Comparison of ENCODE assay signal across 9 mouse cellular contexts in genomic region chr4:34701528-34701927, GRCm38 (mm10). TPM values are rescaled to one million over a fixed set of nuclear protein-coding genes. Genes with fewer than 3 reads are reported as not detected.
DNase-seq lines count a peak whose midpoint lies in the region; ATAC-seq and TF ChIP-seq lines count a peak whose summit lies in the region.
"Had no signal": no experiment of that assay in that cellular context is flagged by ENCODE, and none has a peak within 500 bp of the region (broad histone marks: within the 10 kb centered on the region; RNA-seq: fewer than 3 reads in every experiment).

No protein-coding gene starts in this region.

- no peak for ATAC-seq in erythroid progenitor cell, adult 5-6 weeks (replicated peaks; ENCODE audit: low FRiP score, poor library complexity, severe bottlenecking)

- H3K27ac ChIP-seq in layer of hippocampus, adult 2 months = no peak overlapping the region
- H3K27ac ChIP-seq in MEL (ENCODE audit: control insufficient read depth, low read depth, low read length) = no peak overlapping the region
- no peak overlapping the region for H3K27ac ChIP-seq in heart, embryonic 10.5 days

- peak; percentile 72 for TF ChIP-seq CTCF in layer of hippocampus, adult 2 months (conservative IDR thresholded peaks at IDR 0.05)
- peak; percentile 71 to 77 (median 75) for TF ChIP-seq CTCF in MEL (IDR thresholded peaks at IDR 0.05 in 2 of 3, conservative IDR thresholded peaks at IDR 0.05 in 1 of 3; ENCODE audit: control insufficient read depth in 1 of 3, insufficient read depth in 1 of 3, low read depth in 2 of 3, low read length in 3 of 3, poor library complexity in 1 of 3, severe bottlenecking in 1 of 3)
- peak; percentile 74 for TF ChIP-seq CTCF in lung, adult 2 months (IDR thresholded peaks at IDR 0.05; ENCODE audit: insufficient read depth, low read length)

- H3K36me3 ChIP-seq in MEL (ENCODE audit: control insufficient read depth in 1 of 2, insufficient read depth in 2 of 2, low read length in 2 of 2) = no peaks in the 10 kb centered on the region
- H3K36me3 ChIP-seq in heart, embryonic 10.5 days = no peaks in the 10 kb centered on the region

- H3K79me2 ChIP-seq in MEL (ENCODE audit: control insufficient read depth, insufficient read depth, low read length, poor library complexity) = no peaks in the 10 kb centered on the region

- TF ChIP-seq POLR2A in MEL (IDR thresholded peaks at IDR 0.05; ENCODE audit: control insufficient read depth in 1 of 2, insufficient read depth in 1 of 2, low read depth in 1 of 2, low read length in 2 of 2, poor library complexity in 1 of 2) = no peak
- TF ChIP-seq POLR2A in lung, adult 2 months (IDR thresholded peaks at IDR 0.05; ENCODE audit: borderline replicate concordance, extremely low read depth, low read depth, low read length) = no peak

- H3K4me3 ChIP-seq in layer of hippocampus, adult 2 months = no peak overlapping the region
- no peak overlapping the region for H3K4me3 ChIP-seq in MEL (ENCODE audit: control insufficient read depth in 1 of 2, insufficient read depth in 1 of 2, low read depth in 2 of 2, low read length in 2 of 2)
- H3K4me3 ChIP-seq in heart, embryonic 10.5 days = no peak overlapping the region
- H3K4me3 ChIP-seq in lung, adult 2 months (replicated peaks; ENCODE audit: extremely low read depth, low read depth, low read length) = no peak overlapping the region

- no peak for TF ChIP-seq EP300 in MEL (IDR thresholded peaks at IDR 0.05; ENCODE audit: low read depth in 1 of 2, low read length in 2 of 2)

- H3K27me3 ChIP-seq in MEL (ENCODE audit: control insufficient read depth in 1 of 2, insufficient read depth in 2 of 2, low read length in 2 of 2) = peaks cover 0 to 2% of the 10 kb centered on the region in 2 experiments; a peak in 1 of 4 replicates
- H3K27me3 ChIP-seq in heart, embryonic 10.5 days (ENCODE audit: insufficient read depth, poor library complexity, severe bottlenecking) = no peaks in the 10 kb centered on the region

- H3K4me1 ChIP-seq in MEL (ENCODE audit: control insufficient read depth in 1 of 2, insufficient read depth in 2 of 2, low read length in 2 of 2) = no peaks in the 10 kb centered on the region
- no peaks in the 10 kb centered on the region for H3K4me1 ChIP-seq in heart, embryonic 10.5 days
- no peaks in the 10 kb centered on the region for H3K4me1 ChIP-seq in lung, adult 2 months (ENCODE audit: control insufficient read depth, insufficient read depth, low read length)

- TF ChIP-seq RAD21 in MEL (IDR thresholded peaks at IDR 0.05; ENCODE audit: low read depth, low read length) = peak; percentile 39

- H3K9ac ChIP-seq in MEL (ENCODE audit: control insufficient read depth, low read depth, low read length, poor library complexity, severe bottlenecking) = no peak overlapping the region

- 58% methylated on average over 5 of the region's 5 CpGs for WGBS in heart, embryonic 10.5 days
- WGBS in lung, adult 2 months = 32% methylated on average over 5 of the region's 5 CpGs

- no peaks in the 10 kb centered on the region for H3K9me3 ChIP-seq in MEL (replicated peaks; ENCODE audit: insufficient read depth, low read length)
- no peaks in the 10 kb centered on the region for H3K9me3 ChIP-seq in heart, embryonic 10.5 days

- DNase-seq in layer of hippocampus, adult 2 months (ENCODE audit: low spot score in 2 of 2) = peak in 1 of 2 experiments; percentile 25
- no peak for DNase-seq in layer of hippocampus, postnatal 14 days (ENCODE audit: low spot score in 2 of 2)
- peak; percentile 77 for DNase-seq in MEL (ENCODE audit: low read depth, low spot score)
- DNase-seq in cerebellum, adult 9-11 months = peak; percentile 15
- DNase-seq in heart, embryonic 10.5 days (ENCODE audit: low spot score) = peak; percentile 79
- DNase-seq in lung, adult 2 months = peak; percentile 44
- peak; percentile 9 for DNase-seq in skeletal muscle tissue, adult 2 months (ENCODE audit: low read depth, low spot score)

TF ChIP-seq in MEL, 35 proteins besides CTCF, POLR2A, EP300 and RAD21:
- TF ChIP-seq RCOR1 (IDR thresholded peaks at IDR 0.05; ENCODE audit: low read depth, low read length) = no peak
- TF ChIP-seq USF1 (IDR thresholded peaks at IDR 0.05; ENCODE audit: low read depth, low read length) = no peak
- TF ChIP-seq SMC3 (IDR thresholded peaks at IDR 0.05; ENCODE audit: low read depth, low read length) = peak; percentile 73
- TF ChIP-seq MEF2A (IDR thresholded peaks at IDR 0.05; ENCODE audit: extremely low read depth, insufficient replicate concordance, low read depth, low read length, poor library complexity, severe bottlenecking) = no peak
- TF ChIP-seq ZC3H11A (IDR thresholded peaks at IDR 0.05; ENCODE audit: low read depth, low read length) = peak; percentile 11; the same call in 1 of the 2 replicates
- no peak for TF ChIP-seq ELF1 (IDR thresholded peaks at IDR 0.05; ENCODE audit: low read depth, low read length)
- no peak for TF ChIP-seq TBP (IDR thresholded peaks at IDR 0.05; ENCODE audit: low read depth, low read length)
- no peak for TF ChIP-seq HCFC1 (IDR thresholded peaks at IDR 0.05; ENCODE audit: low read depth, low read length)

RNA-seq across cellular contexts. Expression of gene Slc35a1, which starts 14.3 kb away (rescaled TPM):
- 10 to 100 TPM; 18.0 to 21.4 TPM for total RNA-seq in layer of hippocampus, adult 2 months (2021)
- 10 to 100 TPM; 22.4 to 25.0 TPM for total RNA-seq in layer of hippocampus, postnatal 14 days (2021)
- total RNA-seq in MEL (2012; rRNA removed) = 25.8 and 26.0 TPM in 2 replicates
- polyA plus RNA-seq in MEL (2012; ENCODE audit: insufficient read depth in 1 of 2, insufficient read length in 2 of 2, low read depth in 1 of 2, low replicate concordance in 2 of 2, missing spikeins in 1 of 2) = 10 to 100 TPM in 1 of 2 experiments, not detected in 1; 24.3 TPM
- polyA plus RNA-seq in heart, embryonic 10.5 days (2016; fragmentation: Nextera tagmentation; extraction: Ambion mirVana) = 53.0 and 58.0 TPM in 2 replicates
- polyA plus RNA-seq in lung, adult 2 months (2012; rRNA removed) = 8.1 and 11.7 TPM in 2 replicates
- total RNA-seq in erythroid progenitor cell, adult 5-6 weeks (2015; ENCODE audit: low replicate concordance) = 2.9 and 9.2 TPM in 2 replicates
- total RNA-seq in erythroid progenitor cell, adult 5-6 weeks (2017; ENCODE audit: low replicate concordance) = 2.9 and 8.6 TPM in 2 replicates

RNA-seq across cellular contexts. Expression of gene Cfap206, which starts 28.5 kb away (rescaled TPM):
- total RNA-seq in layer of hippocampus, adult 2 months (2021) = 1 to 10 TPM; 1.4 to 1.7 TPM
- total RNA-seq in layer of hippocampus, postnatal 14 days (2021) = 1 to 10 TPM; 2.7 to 3.0 TPM
- total RNA-seq in MEL (2012; rRNA removed) = not detected in 2 replicates
- not detected for polyA plus RNA-seq in MEL (2012; ENCODE audit: insufficient read depth in 1 of 2, insufficient read length in 2 of 2, low read depth in 1 of 2, low replicate concordance in 2 of 2, missing spikeins in 1 of 2)
- polyA plus RNA-seq in heart, embryonic 10.5 days (2016; fragmentation: Nextera tagmentation; extraction: Ambion mirVana) = 0.05 TPM in 1 of 2 replicates, not detected in the other
- 5.7 and 7.1 TPM in 2 replicates for polyA plus RNA-seq in lung, adult 2 months (2012; rRNA removed)
- not detected in 2 replicates for total RNA-seq in erythroid progenitor cell, adult 5-6 weeks (2015; ENCODE audit: low replicate concordance)
- not detected in 2 replicates for total RNA-seq in erythroid progenitor cell, adult 5-6 weeks (2017; ENCODE audit: low replicate concordance)
- total RNA-seq: gastrocnemius, postnatal 36 days had no signal

RNA-seq across cellular contexts. Expression of gene Gm136, which starts 54.5 kb away (rescaled TPM):
- total RNA-seq in layer of hippocampus, adult 2 months (2021) = not detected
- total RNA-seq in layer of hippocampus, postnatal 14 days (2021) = not detected
- not detected in 2 replicates for total RNA-seq in MEL (2012; rRNA removed)
- not detected for polyA plus RNA-seq in MEL (2012; ENCODE audit: insufficient read depth in 1 of 2, insufficient read length in 2 of 2, low read depth in 1 of 2, low replicate concordance in 2 of 2, missing spikeins in 1 of 2)
- polyA plus RNA-seq in heart, embryonic 10.5 days (2016; fragmentation: Nextera tagmentation; extraction: Ambion mirVana) = not detected in 2 replicates
- not detected in 2 replicates for polyA plus RNA-seq in lung, adult 2 months (2012; rRNA removed)
- not detected in 2 replicates for total RNA-seq in erythroid progenitor cell, adult 5-6 weeks (2015; ENCODE audit: low replicate concordance)
- not detected in 2 replicates for total RNA-seq in erythroid progenitor cell, adult 5-6 weeks (2017; ENCODE audit: low replicate concordance)
- total RNA-seq: gastrocnemius, postnatal 36 days had no signal

Comparison
In these comparisons a context has a peak if more than half of its experiments do, and no peak if none do; other contexts are left out.
1. DNase-seq: peak in MEL (single experiment), cerebellum, adult 9-11 months (single experiment), heart, embryonic 10.5 days (single experiment), lung, adult 2 months (single experiment) and skeletal muscle tissue, adult 2 months (single experiment); none in layer of hippocampus, postnatal 14 days (0 of 2).
2. Peak in every context shown above with its lines, with median percentiles within 50 percentile points of each other: CTCF ChIP-seq.